Mouse (Mus musculus): ENCODE measurements around the gene Uevld. TPM values are rescaled to one million over a fixed set of nuclear protein-coding genes. Genes with fewer than 3 reads are reported as not detected.
"Not testable (repeated sequence)": the region's sequence is repeated elsewhere in the genome, so short reads cannot be mapped to it uniquely, and the experiment has no call there.

The Uevld gene
- polyA plus RNA-seq, 1 experiment = 3.7 TPM

GRCm38 (mm10) chr7:46918678-46919371, 39.5 kb downstream of the Uevld start:
- no peak overlapping the region for H3K27ac ChIP-seq (ENCODE audit: control insufficient read depth, insufficient read depth, low read depth, low read length, poor library complexity)
- TF ChIP-seq CTCF (IDR thresholded peaks at IDR 0.05; ENCODE audit: control insufficient read depth, insufficient read depth, low read length) = no peak
- no peak for TF ChIP-seq POLR2A (IDR thresholded peaks at IDR 0.05; ENCODE audit: borderline replicate concordance, control insufficient read depth, low read depth, low read length)
- 11% methylated on average over 13 of the region's 13 CpGs for WGBS
- peak overlapping the region; percentile 99 for H3K4me3 ChIP-seq (replicated peaks; ENCODE audit: control insufficient read depth, low read depth, low read length)
- H3K4me1 ChIP-seq (ENCODE audit: control insufficient read depth, insufficient read depth, low read length) = no peaks in the 10 kb centered on the region; the same call in 1 of the 2 replicates

- no peak overlapping the region for H3K27ac ChIP-seq (ENCODE audit: control insufficient read depth, insufficient read depth, low read depth, low read length, poor library complexity)
- TF ChIP-seq POLR2A (IDR thresholded peaks at IDR 0.05; ENCODE audit: borderline replicate concordance, control insufficient read depth, low read depth, low read length) = no peak
- no peak for TF ChIP-seq CTCF (IDR thresholded peaks at IDR 0.05; ENCODE audit: control insufficient read depth, insufficient read depth, low read length)
- 82% methylated on average over 3 of the region's 3 CpGs for WGBS
- no peak overlapping the region for H3K4me3 ChIP-seq (replicated peaks; ENCODE audit: control insufficient read depth, low read depth, low read length)
- no peaks in the 10 kb centered on the region; the same call in 1 of the 2 replicates for H3K4me1 ChIP-seq (ENCODE audit: control insufficient read depth, insufficient read depth, low read length)
These were observed 42.0 kb downstream of the Uevld start for GRCm38 (mm10) chr7:46916376-46916775.

- 45% methylated on average over 3 of the region's 3 CpGs for WGBS
- TF ChIP-seq CTCF (IDR thresholded peaks at IDR 0.05; ENCODE audit: control insufficient read depth, insufficient read depth, low read length) (no peak), POLR2A (IDR thresholded peaks at IDR 0.05; ENCODE audit: borderline replicate concordance, control insufficient read depth, low read depth, low read length) (no peak)
- H3K27ac ChIP-seq (ENCODE audit: control insufficient read depth, insufficient read depth, low read depth, low read length, poor library complexity) = no peak overlapping the region
- no peaks in the 10 kb centered on the region; the same call in 1 of the 2 replicates for H3K4me1 ChIP-seq (ENCODE audit: control insufficient read depth, insufficient read depth, low read length)
- H3K4me3 ChIP-seq (replicated peaks; ENCODE audit: control insufficient read depth, low read depth, low read length) = no peak overlapping the region
These were observed 47.1 kb downstream of the Uevld start for GRCm38 (mm10) chr7:46911250-46911649.

- no peak overlapping the region for H3K4me3 ChIP-seq (replicated peaks; ENCODE audit: control insufficient read depth, low read depth, low read length)
- TF ChIP-seq POLR2A (IDR thresholded peaks at IDR 0.05; ENCODE audit: borderline replicate concordance, control insufficient read depth, low read depth, low read length) (no peak), CTCF (IDR thresholded peaks at IDR 0.05; ENCODE audit: control insufficient read depth, insufficient read depth, low read length) (no peak)
- WGBS = 65% methylated on average over 3 of the region's 3 CpGs
- no peaks in the 10 kb centered on the region for H3K4me1 ChIP-seq (ENCODE audit: control insufficient read depth, insufficient read depth, low read length)
- H3K27ac ChIP-seq (ENCODE audit: control insufficient read depth, insufficient read depth, low read depth, low read length, poor library complexity) = no peak overlapping the region
These were observed 59.0 kb downstream of the Uevld start for GRCm38 (mm10) chr7:46899343-46899742.

- Histone ChIP-seq H3K4me1 (ENCODE audit: control insufficient read depth, insufficient read depth, low read length) (no peaks in the 10 kb centered on the region), H3K4me3 (replicated peaks; ENCODE audit: control insufficient read depth, low read depth, low read length) (no peak overlapping the region), H3K27ac (ENCODE audit: control insufficient read depth, insufficient read depth, low read depth, low read length, poor library complexity) (no peak overlapping the region)
- WGBS = 25% methylated on average over 3 of the region's 3 CpGs
- no peak for TF ChIP-seq CTCF (IDR thresholded peaks at IDR 0.05; ENCODE audit: control insufficient read depth, insufficient read depth, low read length)
- no peak for TF ChIP-seq POLR2A (IDR thresholded peaks at IDR 0.05; ENCODE audit: borderline replicate concordance, control insufficient read depth, low read depth, low read length)
These were observed 62.8 kb downstream of the Uevld start for GRCm38 (mm10) chr7:46895511-46895910.

- Histone ChIP-seq H3K4me1 (ENCODE audit: control insufficient read depth, insufficient read depth, low read length) (peaks cover under 1% of the 10 kb centered on the region; the same call in 1 of the 2 replicates), H3K4me3 (replicated peaks; ENCODE audit: control insufficient read depth, low read depth, low read length) (no peak overlapping the region), H3K27ac (ENCODE audit: control insufficient read depth, insufficient read depth, low read depth, low read length, poor library complexity) (no peak overlapping the region)
- WGBS = 14% methylated on average over 3 of the region's 3 CpGs
- TF ChIP-seq CTCF (IDR thresholded peaks at IDR 0.05; ENCODE audit: control insufficient read depth, insufficient read depth, low read length) = no peak
These were observed 75.0 kb downstream of the Uevld start for GRCm38 (mm10) chr7:46883304-46883703.

GRCm38 (mm10) chr7:46881941-46882340, 76.4 kb downstream of the Uevld start:
- H3K4me1 ChIP-seq (ENCODE audit: control insufficient read depth, insufficient read depth, low read length); H3K27ac ChIP-seq (ENCODE audit: control insufficient read depth, insufficient read depth, low read depth, low read length, poor library complexity); H3K4me3 ChIP-seq (replicated peaks; ENCODE audit: control insufficient read depth, low read depth, low read length): not testable (repeated sequence)
- 47% methylated on average over 8 of the region's 8 CpGs for WGBS

GRCm38 (mm10) chr7:46880992-46881391, 77.3 kb downstream of the Uevld start:
- Histone ChIP-seq H3K4me1 (ENCODE audit: control insufficient read depth, insufficient read depth, low read length) (peaks cover 1% of the 10 kb centered on the region; the same call in 1 of the 2 replicates), H3K27ac (ENCODE audit: control insufficient read depth, insufficient read depth, low read depth, low read length, poor library complexity) (no peak overlapping the region), H3K4me3 (replicated peaks; ENCODE audit: control insufficient read depth, low read depth, low read length) (no peak overlapping the region)
- WGBS = 29% methylated on average over 2 of the region's 2 CpGs
- TF ChIP-seq CTCF (IDR thresholded peaks at IDR 0.05; ENCODE audit: control insufficient read depth, insufficient read depth, low read length) = no peak
- no peak for TF ChIP-seq POLR2A (IDR thresholded peaks at IDR 0.05; ENCODE audit: borderline replicate concordance, control insufficient read depth, low read depth, low read length)

GRCm38 (mm10) chr7:46879851-46880250, 78.5 kb downstream of the Uevld start:
- Histone ChIP-seq H3K4me3 (replicated peaks; ENCODE audit: control insufficient read depth, low read depth, low read length) (no peak overlapping the region), H3K4me1 (ENCODE audit: control insufficient read depth, insufficient read depth, low read length) (peaks cover 1% of the 10 kb centered on the region; the same call in 1 of the 2 replicates), H3K27ac (ENCODE audit: control insufficient read depth, insufficient read depth, low read depth, low read length, poor library complexity) (no peak overlapping the region)
- TF ChIP-seq POLR2A (IDR thresholded peaks at IDR 0.05; ENCODE audit: borderline replicate concordance, control insufficient read depth, low read depth, low read length) (no peak), CTCF (IDR thresholded peaks at IDR 0.05; ENCODE audit: control insufficient read depth, insufficient read depth, low read length) (no peak)
- WGBS = 89% methylated on average over 5 of the region's 5 CpGs
